Mouse (Mus musculus) c-Kit-positive CD71-positive TER-119-negative erythroid progenitor cells, embryonic 14.5 days (primary cell): ENCODE results near the gene Tanc1.

ENCODE experiments used
- DNase-seq: peaks from one replicate; pipeline ENCODE4 v3.0.0-alpha.2; 2013; ENCODE audit warnings: low read depth

Tanc1 gene

GRCm38 (mm10) chr2:59758139-59758918 is 146.5 kb downstream of the Tanc1 start:
- DNase-seq = no peak

GRCm38 (mm10) chr2:59760731-59761130 is 148.9 kb downstream of the Tanc1 start:
- no peak for DNase-seq

GRCm38 (mm10) chr2:59761183-59761582 is 149.3 kb downstream of the Tanc1 start:
- DNase-seq = no peak

- no peak for DNase-seq
Measured at GRCm38 (mm10) chr2:59762277-59762676, 150.4 kb downstream of the Tanc1 start.

GRCm38 (mm10) chr2:59765671-59766070 is 153.8 kb downstream of the Tanc1 start:
- no peak for DNase-seq

- no peak for DNase-seq
Measured at GRCm38 (mm10) chr2:59767893-59768292, 156.1 kb downstream of the Tanc1 start.

GRCm38 (mm10) chr2:59768661-59769384 is 157.0 kb downstream of the Tanc1 start:
- no peak for DNase-seq

- DNase-seq = no peak
Measured at GRCm38 (mm10) chr2:59769385-59769735, 157.5 kb downstream of the Tanc1 start.

GRCm38 (mm10) chr2:59771708-59772107 is 159.9 kb downstream of the Tanc1 start:
- no peak for DNase-seq

GRCm38 (mm10) chr2:59772261-59772683 is 160.4 kb downstream of the Tanc1 start:
- no peak for DNase-seq

GRCm38 (mm10) chr2:59774374-59774773 is 162.5 kb downstream of the Tanc1 start:
- no peak for DNase-seq

- DNase-seq = no peak
Measured at GRCm38 (mm10) chr2:59775148-59775547, 163.3 kb downstream of the Tanc1 start.

GRCm38 (mm10) chr2:59775820-59776219 is 164.0 kb downstream of the Tanc1 start:
- no peak for DNase-seq

- no peak for DNase-seq
Measured at GRCm38 (mm10) chr2:59779355-59779754, 167.5 kb downstream of the Tanc1 start.

GRCm38 (mm10) chr2:59780240-59780639 is 168.4 kb downstream of the Tanc1 start:
- DNase-seq = no peak

- DNase-seq = no peak
Measured at GRCm38 (mm10) chr2:59783055-59783831, 171.4 kb downstream of the Tanc1 start.

GRCm38 (mm10) chr2:59783832-59784627 is 172.2 kb downstream of the Tanc1 start:
- no peak for DNase-seq

GRCm38 (mm10) chr2:59784628-59784883 is 172.7 kb downstream of the Tanc1 start:
- no peak for DNase-seq

GRCm38 (mm10) chr2:59785597-59785996 is 173.8 kb downstream of the Tanc1 start:
- DNase-seq = no peak

- DNase-seq = no peak
Measured at GRCm38 (mm10) chr2:59788704-59789500, 177.1 kb downstream of the Tanc1 start.

- DNase-seq = no peak
Measured at GRCm38 (mm10) chr2:59791596-59791995, 179.8 kb downstream of the Tanc1 start.
